ENCODE assay signal across 9 mouse cellular contexts in genomic region chrX:73675231-73675630, GRCm38 (mm10). TPM values are rescaled to one million over a fixed set of nuclear protein-coding genes. Genes with fewer than 3 reads are reported as not detected.
A peak's percentile ranks its signal among the peaks of the same experiment; 100 is the strongest.
DNase-seq lines count a peak whose midpoint lies in the region; ATAC-seq and TF ChIP-seq lines count a peak whose summit lies in the region.
"Had no signal": no experiment of that assay in that cellular context is flagged by ENCODE, and none has a peak within 500 bp of the region (broad histone marks: within the 10 kb centered on the region; RNA-seq: fewer than 3 reads in every experiment).

No protein-coding gene starts in this region.

- peaks cover 24% of the 10 kb centered on the region for H3K36me3 ChIP-seq in kidney, embryonic 15.5 days
- H3K36me3 ChIP-seq in forebrain, embryonic 16.5 days (ENCODE audit: control insufficient read depth, insufficient read depth), result no peaks in the 10 kb centered on the region
- no peaks in the 10 kb centered on the region for H3K36me3 ChIP-seq in myocyte (ENCODE audit: control insufficient read depth, insufficient read depth)

- ATAC-seq in kidney, embryonic 15.5 days (replicated peaks; ENCODE audit: low FRiP score), result no peak
- ATAC-seq in forebrain, embryonic 16.5 days, result no peak

- no peak overlapping the region for H3ac ChIP-seq in myocyte (ENCODE audit: control insufficient read depth, insufficient read length)

- intact Hi-C loops in gastrocnemius, postnatal 14 days (cut with DNase I; ENCODE audit: low total_unique reads), result no loop called here

- 75% methylated on average over 2 of the region's 2 CpGs for WGBS in kidney, embryonic 15.5 days
- 57% methylated on average over 2 of the region's 2 CpGs for WGBS in forebrain, embryonic 16.5 days

- no peak overlapping the region for H3K27ac ChIP-seq in kidney, embryonic 15.5 days
- 0 out of 2 replicates have a peak overlapping the region, but pooled peaks have one; percentile 32 for H3K27ac ChIP-seq in cortical plate, adult 2 months (ENCODE audit: insufficient read depth, low read length)
- H3K27ac ChIP-seq in forebrain, embryonic 16.5 days (ENCODE audit: low read length), result no peak overlapping the region

- H3K79me2 ChIP-seq in myocyte (ENCODE audit: control insufficient read depth, insufficient read depth), result peaks cover 7% of the 10 kb centered on the region

- H3K27me3 ChIP-seq in kidney, embryonic 15.5 days, result peaks cover 4% of the 10 kb centered on the region; the same call in 1 of the 2 replicates
- no peaks in the 10 kb centered on the region for H3K27me3 ChIP-seq in forebrain, embryonic 16.5 days (replicated peaks; ENCODE audit: control insufficient read depth, insufficient read depth, low read length)
- no peaks in the 10 kb centered on the region for H3K27me3 ChIP-seq in myocyte (ENCODE audit: control insufficient read depth, insufficient read depth, insufficient read length)

- peak overlapping the region; percentile 61 for H3K4me3 ChIP-seq in kidney, embryonic 15.5 days (replicated peaks)
- H3K4me3 ChIP-seq in cortical plate, adult 2 months (ENCODE audit: insufficient read depth, low read length), result peak overlapping the region; percentile 87
- H3K4me3 ChIP-seq in forebrain, embryonic 16.5 days (replicated peaks; ENCODE audit: low read length), result peak overlapping the region; percentile 62
- H3K4me3 ChIP-seq in myocyte, result peak overlapping the region; percentile 44

- peak overlapping the region; percentile 75 for H3K4me2 ChIP-seq in kidney, embryonic 15.5 days
- H3K4me2 ChIP-seq in forebrain, embryonic 16.5 days (ENCODE audit: low read length), result peak overlapping the region; percentile 70
- peak overlapping the region; percentile 75 for H3K4me2 ChIP-seq in myocyte (ENCODE audit: low read depth)

- no peaks in the 10 kb centered on the region for H3K9me3 ChIP-seq in kidney, embryonic 15.5 days (replicated peaks)
- H3K9me3 ChIP-seq in forebrain, embryonic 16.5 days (ENCODE audit: control insufficient read depth, low read length), result no peaks in the 10 kb centered on the region; the same call in 1 of the 2 replicates

- no peak for TF ChIP-seq CTCF in cortical plate, adult 2 months (IDR thresholded peaks at IDR 0.05; ENCODE audit: extremely low read depth, insufficient read depth, low read length)

- H3K9ac ChIP-seq in kidney, embryonic 15.5 days, result no peak overlapping the region
- no peak overlapping the region; the same call in 1 of the 2 replicates for H3K9ac ChIP-seq in forebrain, embryonic 16.5 days (replicated peaks; ENCODE audit: low read depth, low read length)

- DNase-seq in kidney, adult 11 months, result no peak
- no peak for DNase-seq in gastrocnemius, postnatal 14 days
- DNase-seq in thymus, adult 18-20 months, result no peak
- no peak for DNase-seq in right cerebral cortex, postnatal 10 days (ENCODE audit: low spot score in 2 of 2)

- peaks cover 19% of the 10 kb centered on the region for H3K4me1 ChIP-seq in kidney, embryonic 15.5 days
- H3K4me1 ChIP-seq in cortical plate, adult 2 months (ENCODE audit: control insufficient read depth, insufficient read depth, low read length), result peaks cover 2% of the 10 kb centered on the region; the same call in 1 of the 2 replicates
- peaks cover 17% of the 10 kb centered on the region for H3K4me1 ChIP-seq in forebrain, embryonic 16.5 days (replicated peaks; ENCODE audit: control insufficient read depth, insufficient read depth, low read length)

- no peak for TF ChIP-seq POLR2A in cortical plate, adult 2 months (IDR thresholded peaks at IDR 0.05; ENCODE audit: extremely low read depth, insufficient read depth, low read length)
- no peak for TF ChIP-seq POLR2A in myocyte (IDR thresholded peaks at IDR 0.05; ENCODE audit: insufficient read length, low read depth)

TF ChIP-seq in myocyte, 11 proteins besides CTCF, POLR2A, EP300 and RAD21:
- TF ChIP-seq E2F4 (IDR thresholded peaks at IDR 0.05; ENCODE audit: insufficient read depth) (no peak), USF1 (IDR thresholded peaks at IDR 0.05; ENCODE audit: low read depth) (peak; percentile 35)

RNA-seq across cellular contexts. Expression of gene Slc6a8, which starts 2.3 kb away (rescaled TPM):
- polyA plus RNA-seq in kidney, embryonic 15.5 days (2015; fragmentation: Nextera tagmentation; extraction: Ambion mirVana), result 7.1 and 7.9 TPM in 2 replicates
- 111 and 134 TPM in 2 replicates for polyA plus RNA-seq in cortical plate, adult 2 months (2012; rRNA removed)
- polyA plus RNA-seq in forebrain, embryonic 16.5 days (2015; fragmentation: Nextera tagmentation; extraction: Ambion mirVana), result 6.4 and 7.5 TPM in 2 replicates
- polyA plus RNA-seq in myocyte (2012; fragmentation: generic; extraction: Trizol), result 56.3 TPM
- 10 to 100 TPM; 55.5 to 58.5 TPM for total RNA-seq in gastrocnemius, postnatal 14 days (2021)
- total RNA-seq: neutrophil, adult 5-6 weeks had no signal

RNA-seq across cellular contexts. Expression of gene Pnck, which starts 15.3 kb away (rescaled TPM):
- 14.5 and 17.3 TPM in 2 replicates for polyA plus RNA-seq in kidney, embryonic 15.5 days (2015; fragmentation: Nextera tagmentation; extraction: Ambion mirVana)
- 90.2 and 98.5 TPM in 2 replicates for polyA plus RNA-seq in cortical plate, adult 2 months (2012; rRNA removed)
- polyA plus RNA-seq in forebrain, embryonic 16.5 days (2015; fragmentation: Nextera tagmentation; extraction: Ambion mirVana), result 105 and 143 TPM in 2 replicates
- polyA plus RNA-seq in myocyte (2012; fragmentation: generic; extraction: Trizol), result 0.11 TPM
- 10 to 100 TPM; 15.4 to 16.3 TPM for total RNA-seq in gastrocnemius, postnatal 14 days (2021)
- total RNA-seq: neutrophil, adult 5-6 weeks had no signal

RNA-seq across cellular contexts. Expression of gene Dusp9, which starts 36.0 kb away (rescaled TPM):
- 27.9 and 29.3 TPM in 2 replicates for polyA plus RNA-seq in kidney, embryonic 15.5 days (2015; fragmentation: Nextera tagmentation; extraction: Ambion mirVana)
- 0.81 and 1.2 TPM in 2 replicates for polyA plus RNA-seq in cortical plate, adult 2 months (2012; rRNA removed)
- polyA plus RNA-seq in forebrain, embryonic 16.5 days (2015; fragmentation: Nextera tagmentation; extraction: Ambion mirVana), result 0.26 and 0.37 TPM in 2 replicates
- 2.9 TPM for polyA plus RNA-seq in myocyte (2012; fragmentation: generic; extraction: Trizol)
- not detected for total RNA-seq in gastrocnemius, postnatal 14 days (2021)
- total RNA-seq: neutrophil, adult 5-6 weeks had no signal

RNA-seq across cellular contexts. Expression of gene Bcap31, which starts 40.7 kb away (rescaled TPM):
- 256 and 267 TPM in 2 replicates for polyA plus RNA-seq in kidney, embryonic 15.5 days (2015; fragmentation: Nextera tagmentation; extraction: Ambion mirVana)
- 85.8 and 88.1 TPM in 2 replicates for polyA plus RNA-seq in cortical plate, adult 2 months (2012; rRNA removed)
- polyA plus RNA-seq in forebrain, embryonic 16.5 days (2015; fragmentation: Nextera tagmentation; extraction: Ambion mirVana), result 109 and 111 TPM in 2 replicates
- polyA plus RNA-seq in myocyte (2012; fragmentation: generic; extraction: Trizol), result 255 TPM
- total RNA-seq in gastrocnemius, postnatal 14 days (2021), result 10 to 100 TPM; 60.5 to 68.8 TPM

RNA-seq across cellular contexts. Expression of gene Abcd1, which starts 41.2 kb away (rescaled TPM):
- polyA plus RNA-seq in kidney, embryonic 15.5 days (2015; fragmentation: Nextera tagmentation; extraction: Ambion mirVana), result 12.4 and 15.2 TPM in 2 replicates
- 16.6 and 16.9 TPM in 2 replicates for polyA plus RNA-seq in cortical plate, adult 2 months (2012; rRNA removed)
- 11.3 and 12.3 TPM in 2 replicates for polyA plus RNA-seq in forebrain, embryonic 16.5 days (2015; fragmentation: Nextera tagmentation; extraction: Ambion mirVana)
- 14.9 TPM for polyA plus RNA-seq in myocyte (2012; fragmentation: generic; extraction: Trizol)
- 10 to 100 TPM; 22.2 to 22.9 TPM for total RNA-seq in gastrocnemius, postnatal 14 days (2021)

Comparison
In these comparisons a context has a peak if more than half of its experiments do, and no peak if none do; other contexts are left out.
1. RNA of gene Pnck, which starts 15.3 kb away (polyA plus RNA-seq): 105 to 143 TPM in forebrain, embryonic 16.5 days, 90.2 to 98.5 TPM in cortical plate, adult 2 months and 14.5 to 17.3 TPM in kidney, embryonic 15.5 days; 0.11 TPM in myocyte (single experiment); every median in the first group is over 10 times any median in the second.
2. Peak in every context shown above with its lines, with median percentiles within 50 percentile points of each other: H3K4me2 ChIP-seq and H3K4me3 ChIP-seq.